10 mouse cellular contexts compared by ENCODE assay signal in genomic region chr9:106341313-106341686, GRCm38 (mm10). TPM values are rescaled to one million over a fixed set of nuclear protein-coding genes. Genes with fewer than 3 reads are reported as not detected.
A peak's percentile ranks its signal among the peaks of the same experiment; 100 is the strongest.
DNase-seq lines count a peak whose midpoint lies in the region; ATAC-seq and TF ChIP-seq lines count a peak whose summit lies in the region.
"Had no signal": no experiment of that assay in that cellular context is flagged by ENCODE, and none has a peak within 500 bp of the region (broad histone marks: within the 10 kb centered on the region; RNA-seq: fewer than 3 reads in every experiment).

No protein-coding gene starts in this region.

- no peak overlapping the region for H3K4me2 ChIP-seq in intestine, embryonic 14.5 days (ENCODE audit: low read length)
- H3K4me2 ChIP-seq in intestine, postnatal 0 days (replicated peaks; ENCODE audit: low read depth) = no peak overlapping the region
- peak overlapping the region; percentile 35 for H3K4me2 ChIP-seq in embryonic facial prominence, embryonic 13.5 days
- no peak overlapping the region for H3K4me2 ChIP-seq in kidney, postnatal 0 days (ENCODE audit: low read length)
- H3K4me2 ChIP-seq in neural tube, embryonic 15.5 days = no peak overlapping the region
- H3K4me2 ChIP-seq: neural tube, embryonic 13.5 days had no signal

- no peaks in the 10 kb centered on the region for H3K27me3 ChIP-seq in intestine, embryonic 14.5 days (replicated peaks; ENCODE audit: control insufficient read depth, insufficient read depth, low read length)
- no peaks in the 10 kb centered on the region for H3K27me3 ChIP-seq in intestine, postnatal 0 days (replicated peaks; ENCODE audit: control insufficient read depth, insufficient read depth, low read length)
- no peaks in the 10 kb centered on the region for H3K27me3 ChIP-seq in embryonic facial prominence, embryonic 13.5 days
- no peaks in the 10 kb centered on the region for H3K27me3 ChIP-seq in kidney, postnatal 0 days (ENCODE audit: insufficient read depth, low read length)
- H3K27me3 ChIP-seq in neural tube, embryonic 15.5 days (replicated peaks) = no peaks in the 10 kb centered on the region
- H3K27me3 ChIP-seq: neural tube, embryonic 13.5 days had no signal

- no peak for DNase-seq in intestine, embryonic 14.5 days (ENCODE audit: low spot score)
- DNase-seq in kidney, postnatal 0 days (ENCODE audit: low spot score) = peak; percentile 69
- DNase-seq in layer of hippocampus, adult 11-12 months (ENCODE audit: low spot score) = no peak
- DNase-seq in cerebellum, postnatal 4 days (ENCODE audit: low spot score in 2 of 2) = no peak
- no peak for DNase-seq in B cell, adult 2 months
- DNase-seq: thymus, postnatal 14 days had no signal

- no peaks in the 10 kb centered on the region for H3K9me3 ChIP-seq in intestine, embryonic 14.5 days (ENCODE audit: control insufficient read depth, low read length)
- H3K9me3 ChIP-seq in intestine, postnatal 0 days (ENCODE audit: control insufficient read depth) = no peaks in the 10 kb centered on the region
- H3K9me3 ChIP-seq in embryonic facial prominence, embryonic 13.5 days = no peaks in the 10 kb centered on the region
- no peaks in the 10 kb centered on the region for H3K9me3 ChIP-seq in kidney, postnatal 0 days (replicated peaks; ENCODE audit: low read length)
- H3K9me3 ChIP-seq in neural tube, embryonic 15.5 days (replicated peaks) = no peaks in the 10 kb centered on the region
- H3K9me3 ChIP-seq: neural tube, embryonic 13.5 days had no signal

- 46% methylated on average over 3 of the region's 3 CpGs for WGBS in intestine, embryonic 14.5 days
- 50% methylated on average over 3 of the region's 3 CpGs for WGBS in intestine, postnatal 0 days
- 21% methylated on average over 3 of the region's 3 CpGs for WGBS in embryonic facial prominence, embryonic 13.5 days
- 24% methylated on average over 3 of the region's 3 CpGs for WGBS in kidney, postnatal 0 days
- 54% methylated on average over 3 of the region's 3 CpGs for WGBS in neural tube, embryonic 15.5 days

- TF ChIP-seq CTCF in intestine, postnatal 0 days (IDR thresholded peaks at IDR 0.05; ENCODE audit: low read depth) = no peak
- TF ChIP-seq CTCF in kidney, postnatal 0 days (IDR thresholded peaks at IDR 0.05; ENCODE audit: low read depth) = no peak

- H3K9ac ChIP-seq in intestine, embryonic 14.5 days (ENCODE audit: low read length) = 0 out of 2 replicates have a peak overlapping the region, but pooled peaks have one; percentile 16
- no peak overlapping the region for H3K9ac ChIP-seq in intestine, postnatal 0 days (ENCODE audit: low read depth, low read length)
- H3K9ac ChIP-seq in embryonic facial prominence, embryonic 13.5 days = peak overlapping the region; percentile 57; the same call in 1 of the 2 replicates
- no peak overlapping the region for H3K9ac ChIP-seq in kidney, postnatal 0 days (ENCODE audit: low read depth, low read length)
- H3K9ac ChIP-seq in neural tube, embryonic 15.5 days (replicated peaks) = no peak overlapping the region

- ATAC-seq in intestine, embryonic 14.5 days (replicated peaks; ENCODE audit: low FRiP score, low TSS enrichment, low read depth) = no peak
- no peak for ATAC-seq in intestine, postnatal 0 days
- ATAC-seq in embryonic facial prominence, embryonic 13.5 days (ENCODE audit: insufficient number of reproducible peaks, insufficient read depth, low FRiP score, low TSS enrichment, low read depth) = no peak
- ATAC-seq in kidney, postnatal 0 days (replicated peaks; ENCODE audit: low FRiP score, low read depth) = peak; percentile 59
- ATAC-seq in neural tube, embryonic 15.5 days (ENCODE audit: low FRiP score) = no peak

- H3K36me3 ChIP-seq in intestine, embryonic 14.5 days (ENCODE audit: control insufficient read depth, insufficient read depth, low read length) = no peaks in the 10 kb centered on the region
- no peaks in the 10 kb centered on the region for H3K36me3 ChIP-seq in intestine, postnatal 0 days (ENCODE audit: control insufficient read depth, insufficient read depth)
- no peaks in the 10 kb centered on the region for H3K36me3 ChIP-seq in embryonic facial prominence, embryonic 13.5 days
- no peaks in the 10 kb centered on the region for H3K36me3 ChIP-seq in kidney, postnatal 0 days (ENCODE audit: insufficient read depth, low read length)
- H3K36me3 ChIP-seq in neural tube, embryonic 15.5 days = no peaks in the 10 kb centered on the region
- H3K36me3 ChIP-seq: neural tube, embryonic 13.5 days had no signal

- no peak overlapping the region for H3K4me3 ChIP-seq in intestine, embryonic 14.5 days (ENCODE audit: low read depth, low read length)
- H3K4me3 ChIP-seq in intestine, postnatal 0 days (ENCODE audit: low read depth, low read length) = no peak overlapping the region
- no peak overlapping the region for H3K4me3 ChIP-seq in embryonic facial prominence, embryonic 13.5 days
- H3K4me3 ChIP-seq in kidney, postnatal 0 days (replicated peaks; ENCODE audit: low read depth, low read length) = no peak overlapping the region
- no peak overlapping the region for H3K4me3 ChIP-seq in neural tube, embryonic 15.5 days (replicated peaks)
- H3K4me3 ChIP-seq: neural tube, embryonic 13.5 days had no signal

- H3K4me1 ChIP-seq in intestine, embryonic 14.5 days (replicated peaks; ENCODE audit: control insufficient read depth, insufficient read depth, low read length) = peaks cover 55% of the 10 kb centered on the region
- H3K4me1 ChIP-seq in intestine, postnatal 0 days (replicated peaks; ENCODE audit: control insufficient read depth, insufficient read depth, low read length) = no peaks in the 10 kb centered on the region
- H3K4me1 ChIP-seq in embryonic facial prominence, embryonic 13.5 days = peaks cover 95% of the 10 kb centered on the region
- H3K4me1 ChIP-seq in kidney, postnatal 0 days (replicated peaks; ENCODE audit: insufficient read depth, low read length) = peaks cover 24% of the 10 kb centered on the region
- peaks cover 40% of the 10 kb centered on the region for H3K4me1 ChIP-seq in neural tube, embryonic 15.5 days

- peak overlapping the region; percentile 80 for H3K27ac ChIP-seq in intestine, embryonic 14.5 days (ENCODE audit: low read depth)
- no peak overlapping the region for H3K27ac ChIP-seq in intestine, postnatal 0 days (ENCODE audit: low read depth, low read length)
- peak overlapping the region; percentile 98 for H3K27ac ChIP-seq in embryonic facial prominence, embryonic 13.5 days
- H3K27ac ChIP-seq in kidney, postnatal 0 days = peak overlapping the region; percentile 85
- H3K27ac ChIP-seq in neural tube, embryonic 15.5 days (replicated peaks) = 0 out of 2 replicates have a peak overlapping the region, but pooled peaks have one; percentile 6
- H3K27ac ChIP-seq: neural tube, embryonic 13.5 days had no signal

RNA-seq across cellular contexts. Expression of gene Dusp7, which starts 27.1 kb away (rescaled TPM):
- polyA plus RNA-seq in intestine, embryonic 14.5 days (2014; fragmentation: Nextera tagmentation; extraction: Ambion mirVana) = 16.5 and 19.8 TPM in 2 replicates
- polyA plus RNA-seq in intestine, postnatal 0 days (2015; fragmentation: Nextera tagmentation; extraction: Ambion mirVana) = 4.6 TPM in 2 replicates
- polyA plus RNA-seq in embryonic facial prominence, embryonic 13.5 days (2015; fragmentation: Nextera tagmentation; extraction: Ambion mirVana) = 40.3 and 40.6 TPM in 2 replicates
- 15.1 and 15.8 TPM in 2 replicates for polyA plus RNA-seq in kidney, postnatal 0 days (2015; fragmentation: Nextera tagmentation; extraction: Ambion mirVana)
- polyA plus RNA-seq in neural tube, embryonic 15.5 days (2015; fragmentation: Nextera tagmentation; extraction: Ambion mirVana) = 13.9 and 16.4 TPM in 2 replicates

Comparison
In these comparisons a context has a peak if more than half of its experiments do, and no peak if none do; other contexts are left out.
1. H3K9ac ChIP-seq: peak in intestine, embryonic 14.5 days (single experiment) and embryonic facial prominence, embryonic 13.5 days (single experiment); none in intestine, postnatal 0 days (single experiment), kidney, postnatal 0 days (single experiment) and neural tube, embryonic 15.5 days (single experiment).